Mouse (Mus musculus) spleen, postnatal 36 days (tissue): Measurements from ENCODE around the gene Pecr.
A peak's percentile ranks its signal among the peaks of the same experiment; 100 is the strongest.

Experiments used
- DNase-seq, 2 experiments: peaks; one replicate each; pipeline ENCODE4 v3.0.0; 2022; ENCODE audit warnings: low spot score in 2 of 2, mixed read lengths in 1 of 2

Pecr gene

GRCm38 (mm10) chr1:72283992-72284485, at the start of gene Pecr, which contains the start of gene Tmem169:
Pecr (minus strand) TSS chr1:72284314.
Tmem169 (plus strand) TSS chr1:72284369.
- DNase-seq = peak; percentile 89 to 90

- DNase-seq = no peak
Observed at GRCm38 (mm10) chr1:72326162-72326821, 42.2 kb upstream of the Pecr start.

DNA sequence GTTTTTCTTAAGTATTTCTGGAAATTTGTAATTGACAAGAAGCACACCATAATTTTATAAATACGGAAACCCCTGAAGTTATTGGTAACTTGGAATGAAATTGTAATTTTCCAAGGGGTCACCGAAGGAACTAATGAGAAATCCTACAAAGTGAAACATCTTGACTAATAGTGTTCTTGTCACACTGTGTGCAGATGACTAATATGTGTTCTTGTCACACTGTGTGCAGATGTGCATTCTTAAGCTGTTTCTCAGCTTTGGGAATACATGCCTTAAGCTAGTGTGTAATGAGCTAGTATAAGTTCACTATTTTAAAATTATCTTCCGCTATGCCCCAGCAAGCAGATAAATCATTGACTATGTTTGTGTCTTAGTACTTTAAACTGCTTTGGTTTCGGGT, 39.1 kb upstream of the Pecr start:
- DNase-seq = no peak

DNA sequence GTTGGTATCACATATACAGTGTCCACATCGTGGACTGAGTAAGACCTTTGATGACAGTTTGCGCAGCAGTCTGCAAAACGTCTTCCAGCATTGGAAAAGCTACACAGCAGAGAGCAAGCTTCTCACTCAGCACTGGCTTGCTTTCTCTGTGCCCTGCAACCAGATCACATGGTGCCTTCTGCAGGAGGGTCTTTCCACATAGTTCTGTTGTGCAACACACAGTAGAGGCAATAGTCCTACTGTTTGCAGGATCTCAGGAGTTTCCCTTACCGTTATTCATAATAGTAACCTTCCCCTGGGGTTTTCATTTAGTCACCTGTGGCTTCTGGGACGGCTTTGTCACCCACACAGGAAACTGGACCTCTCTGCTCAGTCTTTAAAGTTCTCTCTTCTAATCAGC, 36.6 kb upstream of the Pecr start:
- DNase-seq = no peak

DNA sequence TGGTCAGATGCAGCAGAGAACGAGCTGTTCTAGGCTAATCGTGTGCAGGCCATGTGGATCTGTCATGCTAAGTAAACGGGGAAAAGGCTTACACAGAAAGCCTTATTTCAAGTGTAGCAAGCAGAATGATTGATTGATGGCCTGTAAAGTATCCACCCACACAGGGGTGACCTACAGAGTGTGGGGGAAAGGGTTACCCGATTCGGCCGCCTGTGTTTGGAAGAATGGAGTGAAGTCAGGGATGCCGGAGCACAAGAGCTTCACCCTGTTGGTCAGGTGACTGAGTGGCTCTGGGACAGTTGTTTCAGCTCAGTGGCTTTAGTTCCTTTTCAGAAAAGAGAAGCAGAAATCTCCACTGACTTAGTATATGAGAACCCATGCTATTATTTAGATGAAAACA, 32.8 kb upstream of the Pecr start:
- DNase-seq = peak; percentile 9 to 13

GRCm38 (mm10) chr1:72316409-72316808, 32.3 kb upstream of the Pecr start:
- no peak for DNase-seq

DNA sequence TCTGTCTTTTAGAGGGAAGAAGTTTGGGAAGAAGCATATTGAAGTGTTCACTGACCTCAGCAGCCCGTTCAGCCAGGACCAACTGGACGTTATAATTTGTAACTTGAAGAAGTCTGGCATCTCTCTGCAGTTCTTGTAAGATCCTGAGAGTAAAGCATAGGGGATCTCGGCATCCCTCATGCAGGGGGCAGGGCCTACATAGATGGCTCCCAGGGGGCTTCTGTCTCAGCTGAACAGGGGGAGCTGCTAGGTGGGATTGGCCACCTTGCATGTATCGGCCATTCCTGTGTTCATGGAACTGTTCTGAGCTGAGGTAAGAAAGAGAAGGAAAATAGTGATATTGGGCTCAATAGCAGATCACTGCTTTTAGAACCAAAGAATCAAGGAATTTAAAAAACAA, 31.3 kb upstream of the Pecr start:
- no peak for DNase-seq

DNA sequence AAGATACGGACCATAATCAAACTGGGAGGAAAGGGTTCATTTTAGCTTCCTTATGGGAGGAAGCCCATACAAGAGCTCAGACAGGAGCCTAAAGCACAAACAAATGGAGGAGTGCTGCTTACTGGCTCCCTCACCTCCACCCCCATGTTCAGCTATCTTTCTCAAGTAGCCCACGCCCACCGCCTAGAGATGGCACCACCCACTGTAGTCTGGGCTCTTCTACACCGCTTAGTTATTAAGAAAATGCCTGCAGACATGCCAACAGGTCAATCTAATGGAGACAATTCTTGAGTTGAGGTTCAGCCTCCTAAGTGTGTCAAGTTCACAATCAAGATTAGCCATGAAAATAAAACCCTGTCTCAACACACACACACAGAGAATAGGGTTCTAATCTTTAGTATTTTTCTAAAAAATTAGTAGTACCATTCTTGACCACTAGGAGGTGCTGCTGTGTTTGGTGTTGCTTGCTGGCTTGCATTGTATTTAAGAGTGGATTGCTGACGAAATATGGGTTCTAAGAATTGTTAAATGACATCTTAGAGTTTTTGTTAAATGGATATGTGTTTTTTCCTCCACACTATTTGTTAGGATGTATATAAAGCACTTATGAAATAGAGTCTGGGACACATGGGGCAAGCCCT, 29.4 kb upstream of the Pecr start:
- DNase-seq = peak in 1 of 2 experiments; percentile 7

DNA sequence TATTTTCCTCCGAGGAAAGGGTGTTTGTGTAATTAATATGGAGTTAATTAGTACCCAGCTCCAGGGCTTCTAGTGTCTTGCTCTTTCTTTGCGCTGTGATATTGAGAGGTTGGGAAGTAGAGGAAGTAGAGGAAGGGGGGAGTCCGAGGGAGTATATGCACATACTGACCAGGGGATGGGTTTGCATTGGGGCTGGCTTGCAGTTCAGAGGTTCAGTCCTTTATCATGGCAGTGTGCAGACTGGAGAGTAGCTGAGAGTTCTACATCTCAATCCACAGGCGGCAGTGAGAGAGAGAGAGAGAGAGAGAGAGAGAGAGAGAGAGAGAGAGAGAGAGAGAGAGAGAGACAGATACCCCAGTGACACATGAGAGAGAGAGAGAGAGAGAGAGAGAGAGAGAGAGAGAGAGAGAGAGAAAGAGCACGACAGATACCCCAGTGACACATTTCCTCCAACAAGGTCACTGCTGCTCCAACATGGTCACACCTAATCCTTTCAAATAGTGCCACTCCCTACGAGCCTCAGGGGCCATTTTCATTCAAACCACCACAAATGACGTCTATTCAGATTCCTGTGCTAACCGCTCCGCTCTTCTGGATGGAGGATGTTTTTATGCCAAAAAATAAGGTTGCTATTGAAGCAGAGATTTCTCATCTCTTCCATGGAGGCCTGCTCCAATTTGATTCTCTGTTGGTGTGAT, 28.7 kb upstream of the Pecr start:
- no peak for DNase-seq

- DNase-seq = no peak
Observed at GRCm38 (mm10) chr1:72309744-72310424, 25.8 kb upstream of the Pecr start.

DNA sequence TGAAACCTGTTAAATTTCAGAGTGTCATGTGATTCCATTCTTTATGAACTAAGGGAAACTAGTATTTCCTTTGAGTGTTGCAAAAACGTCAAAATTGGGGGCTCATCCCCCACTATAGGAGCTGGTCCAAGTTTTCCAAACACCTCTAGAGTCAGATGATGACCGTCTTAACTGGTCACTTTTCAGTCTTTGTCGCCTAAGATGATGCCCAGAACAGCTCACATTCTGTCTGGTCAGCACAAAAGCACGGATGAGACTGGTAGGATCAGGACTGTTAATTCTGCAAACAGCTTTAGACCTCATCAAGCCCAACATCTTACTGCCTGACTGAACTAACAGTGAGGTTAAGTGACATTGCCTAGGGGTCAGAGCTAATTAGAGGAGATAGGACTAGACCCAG, 24.8 kb upstream of the Pecr start:
- no peak for DNase-seq

DNA sequence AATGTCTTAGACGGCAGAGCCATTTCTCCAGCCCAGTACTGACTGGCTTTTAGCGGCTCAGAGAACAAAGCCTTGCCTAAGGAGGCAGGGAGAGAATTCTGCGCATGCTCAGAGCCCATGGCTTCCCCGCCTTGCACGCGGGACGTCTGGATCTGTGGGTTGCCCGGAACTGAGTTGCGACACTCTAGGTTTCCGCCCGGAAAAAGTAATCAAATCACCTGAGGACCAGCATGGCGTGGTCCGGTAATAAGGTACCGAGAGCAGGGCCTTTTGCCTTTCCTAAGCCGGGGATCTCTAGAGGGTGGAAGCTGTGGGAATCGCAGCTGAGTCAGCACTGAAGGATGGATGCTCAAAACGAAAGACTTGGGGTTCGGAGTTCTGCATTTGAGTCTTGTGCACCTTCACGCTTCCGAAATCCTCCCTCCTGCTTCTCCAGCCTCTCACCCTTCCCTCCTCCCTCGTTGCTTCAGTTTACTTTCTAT, 23.2 kb upstream of the Pecr start, which contains the start of gene Xrcc5:
TSS of gene Xrcc5 (plus strand) at position 105 of the 482 bp plus-strand sequence.
- peak; percentile 88 to 90 for DNase-seq

DNA sequence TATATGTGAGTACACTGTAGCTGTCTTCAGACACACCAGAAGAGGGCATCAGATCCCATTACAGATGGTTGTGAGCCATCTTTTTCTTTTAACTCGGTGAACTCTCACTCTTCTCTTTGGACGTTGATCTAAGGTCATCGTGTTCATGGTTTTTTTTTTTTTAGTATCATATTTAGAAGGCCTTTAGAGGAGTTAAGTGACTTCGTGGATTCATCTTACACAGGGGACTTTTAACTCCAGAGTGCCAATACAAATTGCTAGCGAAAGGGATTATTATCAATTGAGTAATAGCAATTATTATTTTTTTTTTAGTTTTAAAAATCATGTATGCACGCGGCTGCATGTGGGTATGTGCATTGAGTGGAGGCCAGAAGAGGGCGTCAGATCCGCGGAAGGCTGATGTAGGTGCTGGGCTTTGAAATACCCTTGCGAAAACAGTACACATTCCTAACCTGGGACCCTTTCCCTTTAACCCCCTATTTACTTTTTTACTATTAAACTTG, 22.6 kb upstream of the Pecr start:
- peak; percentile 32 to 36 for DNase-seq

DNA sequence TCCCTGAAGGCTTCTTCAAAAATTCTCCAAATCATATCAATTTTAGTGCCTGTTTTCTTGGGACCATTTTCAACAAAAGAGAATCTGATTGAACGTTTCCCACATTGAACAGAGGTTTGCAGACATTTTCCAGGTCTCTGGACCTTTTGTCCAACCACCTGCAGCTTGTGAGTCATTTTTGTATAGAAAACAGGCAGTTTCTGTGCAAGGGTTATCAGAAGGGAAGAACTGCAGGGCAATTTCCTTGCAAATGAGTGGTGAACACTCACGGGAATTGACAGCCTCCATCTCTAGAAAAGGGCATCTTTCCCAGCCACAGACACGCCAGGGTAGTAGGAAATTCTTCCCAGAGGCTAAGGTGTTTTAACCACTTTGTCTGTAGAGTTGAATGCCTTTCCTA, 22.1 kb upstream of the Pecr start:
- no peak for DNase-seq

DNA sequence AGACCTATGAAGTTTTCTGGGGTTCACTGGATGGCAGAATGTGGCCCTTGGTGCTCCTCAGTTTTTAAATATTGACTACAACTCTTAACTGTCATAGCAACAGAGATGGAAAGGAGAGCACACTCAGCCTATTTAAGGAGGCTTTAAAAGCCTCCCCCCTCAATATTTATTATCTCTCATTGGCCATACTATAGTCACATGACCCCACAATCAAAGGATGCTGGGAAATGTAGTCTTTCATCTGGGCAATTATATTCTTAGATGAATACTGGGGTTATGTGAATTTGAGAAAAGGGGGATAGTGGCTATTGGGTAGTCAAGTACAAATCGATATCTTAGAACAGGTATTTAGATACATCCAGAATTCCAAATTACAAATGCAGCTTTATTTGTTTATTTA, 17.7 kb upstream of the Pecr start:
- no peak for DNase-seq

GRCm38 (mm10) chr1:72295746-72296145, 11.6 kb upstream of the Pecr start:
- DNase-seq = no peak

DNA sequence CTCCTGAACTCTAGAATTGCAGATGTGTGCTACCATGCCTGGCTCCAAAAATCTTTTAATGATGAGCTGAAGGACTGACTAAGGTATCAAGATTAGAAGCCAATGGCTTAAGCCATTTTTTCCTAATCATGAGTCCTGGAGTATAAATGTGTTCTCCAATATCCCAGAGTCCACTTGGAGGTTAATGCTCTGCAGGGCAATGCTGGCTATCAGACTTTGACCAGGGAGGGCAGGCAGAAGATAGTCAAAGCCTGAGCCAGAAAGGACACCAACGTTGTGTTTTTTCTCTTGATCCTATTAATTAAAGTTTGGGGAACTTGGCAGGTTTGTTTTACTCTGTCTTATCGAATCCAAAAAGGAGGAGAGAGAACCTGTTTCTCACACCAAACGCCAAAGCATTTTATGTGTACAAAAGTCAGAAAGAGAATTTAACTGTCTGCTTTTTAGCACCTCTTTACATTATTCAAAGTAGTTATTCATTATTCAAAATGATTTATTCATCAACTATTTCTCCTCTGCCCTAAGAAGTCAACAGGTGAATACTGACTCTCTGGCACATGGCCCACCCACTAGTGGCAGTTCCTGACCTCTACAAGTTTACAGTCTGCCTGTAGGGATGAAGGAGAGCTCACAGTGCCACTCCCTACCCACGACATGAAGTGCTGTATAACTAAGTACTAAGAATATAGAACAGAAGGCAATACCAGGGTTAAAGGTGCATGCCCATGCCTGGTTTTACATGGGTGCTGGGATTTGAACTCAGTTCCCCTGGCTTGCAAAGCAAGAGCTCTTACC, 10.0 kb upstream of the Pecr start:
- no peak for DNase-seq

GRCm38 (mm10) chr1:72291925-72292324, 7.8 kb upstream of the Pecr start:
- DNase-seq = no peak

DNA sequence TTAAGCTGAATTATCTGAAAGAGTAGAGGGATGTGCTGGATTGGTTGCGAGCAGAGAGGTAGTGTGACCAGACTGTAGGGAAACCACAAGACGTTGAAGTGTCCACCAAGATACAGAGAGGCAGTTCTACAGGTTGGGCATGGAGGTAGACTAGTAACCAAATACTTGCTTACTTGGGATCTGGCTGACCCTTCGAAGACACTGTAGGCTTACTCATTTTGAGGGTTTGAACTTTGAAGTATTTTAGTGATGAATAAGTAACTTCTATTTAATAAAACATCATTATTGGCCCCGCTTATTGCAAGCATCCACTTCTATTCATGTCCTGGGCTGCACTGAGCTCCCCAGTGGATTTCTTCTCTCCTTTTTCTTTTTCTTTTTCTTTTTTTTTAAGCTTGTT, 7.3 kb upstream of the Pecr start:
- no peak for DNase-seq

DNA sequence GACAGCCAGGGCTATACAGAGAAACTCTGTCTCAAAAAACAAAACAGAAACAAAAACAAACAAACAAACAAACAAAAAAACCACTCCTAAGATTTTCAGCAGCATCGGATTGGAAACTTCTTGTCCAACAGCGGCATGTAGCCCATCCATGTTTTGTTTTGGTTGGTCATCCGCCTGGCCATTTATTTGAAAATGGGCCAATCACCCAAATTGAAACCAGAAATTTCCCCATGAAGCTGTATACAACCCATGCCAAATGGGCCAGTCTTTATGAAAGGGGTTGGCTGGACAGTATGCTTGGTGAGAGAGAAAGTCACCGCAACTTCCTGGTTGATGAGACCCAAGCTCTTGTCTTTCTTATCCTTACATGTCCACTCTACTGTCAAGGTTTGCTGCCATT, 6.8 kb upstream of the Pecr start:
- DNase-seq = no peak
